Mouse (Mus musculus): ENCODE measurements at regions not wholly inside any gene's neighbourhood (a gene's known extent, or its start where the extent isn't known, plus 50 kb on each side); places are given as distances from the start of the nearest gene placed in this dataset.

DNA sequence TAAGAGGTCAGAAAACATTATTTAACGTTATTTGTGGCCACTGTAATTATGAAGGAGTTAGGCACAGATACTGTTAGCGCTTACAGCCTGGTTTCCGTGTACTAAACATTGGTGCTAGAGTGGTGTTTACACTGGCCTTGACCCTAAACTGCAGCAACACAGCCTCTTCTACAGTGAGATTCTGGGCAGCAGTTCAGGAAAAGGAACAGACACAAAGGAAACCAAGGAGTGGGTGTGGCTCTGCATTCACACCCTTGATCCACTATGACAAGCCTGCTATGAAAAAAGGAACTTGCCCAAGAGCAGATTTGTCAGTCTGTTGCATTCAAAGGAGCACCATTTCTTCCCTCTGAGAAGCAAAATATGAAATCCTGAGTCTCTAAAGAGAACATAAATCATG, 356.7 kb downstream of the Bckdhb start:
- Histone ChIP-seq H3K4me1 (ENCODE audit: insufficient read depth, low read length) (no peaks in the 10 kb centered on the region), H3K9me3 (ENCODE audit: low read length) (no peaks in the 10 kb centered on the region), H3K4me2 (replicated peaks; ENCODE audit: low read depth, low read length) (no peak overlapping the region), H3K4me3 (ENCODE audit: low read length) (no peak overlapping the region), H3K36me3 (ENCODE audit: insufficient read depth, low read length) (no peaks in the 10 kb centered on the region), H3K9ac (replicated peaks; ENCODE audit: low read length) (no peak overlapping the region), H3K27me3 (ENCODE audit: insufficient read depth, low read length) (no peaks in the 10 kb centered on the region), H3K27ac (ENCODE audit: low read length) (no peak overlapping the region)
- WGBS: 52% methylated on average over 3 of the region's 3 CpGs
- ATAC-seq (ENCODE audit: low FRiP score, low TSS enrichment): no peak

DNA sequence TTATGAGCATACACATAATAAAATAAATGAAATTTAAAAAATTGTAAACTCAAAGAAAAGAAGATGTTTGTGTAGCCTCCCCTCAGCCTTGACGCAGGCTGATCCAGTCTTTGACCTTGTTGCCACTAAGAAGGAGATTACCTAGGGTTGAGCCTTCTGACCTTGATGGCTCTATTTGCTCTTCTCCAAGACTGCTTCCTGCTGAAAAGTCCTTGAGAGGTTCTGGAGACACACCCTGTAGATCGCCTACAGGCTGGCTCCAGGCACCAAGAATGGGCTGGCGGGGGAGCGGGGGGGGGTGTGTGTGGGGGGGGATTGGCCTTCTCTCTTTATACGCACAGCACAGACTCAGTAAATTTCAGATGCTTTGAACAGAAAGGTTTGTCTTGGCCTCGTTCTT, 358.4 kb downstream of the Bckdhb start:
- no peak for ATAC-seq (ENCODE audit: low FRiP score, low TSS enrichment)
- WGBS: 90% methylated on average over 5 of the region's 6 CpGs
- no peak overlapping the region for H3K9ac ChIP-seq (replicated peaks; ENCODE audit: low read length)

DNA sequence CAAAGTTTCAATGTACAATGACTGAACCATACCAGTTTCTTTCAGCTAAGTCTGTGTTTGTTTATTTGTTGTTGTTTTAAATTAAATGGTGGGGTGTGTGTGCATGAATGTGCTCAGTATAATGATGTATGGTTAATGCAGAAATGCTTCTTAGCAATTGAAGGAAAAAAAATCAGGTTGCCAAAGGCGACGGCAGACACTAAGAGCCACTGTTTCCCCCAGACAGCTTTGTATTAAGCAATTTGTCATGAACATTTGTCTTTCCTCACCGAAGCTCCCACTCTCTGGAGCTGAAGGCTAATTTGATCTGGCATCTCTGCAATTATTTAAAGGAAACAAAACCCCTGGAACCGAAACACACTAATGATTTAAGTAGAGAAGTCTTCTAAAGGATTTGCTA, 360.7 kb downstream of the Bckdhb start:
- Histone ChIP-seq H3K27ac (ENCODE audit: low read length) (no peak overlapping the region), H3K27me3 (ENCODE audit: insufficient read depth, low read length) (no peaks in the 10 kb centered on the region), H3K4me2 (replicated peaks; ENCODE audit: low read depth, low read length) (no peak overlapping the region), H3K9ac (replicated peaks; ENCODE audit: low read length) (no peak overlapping the region), H3K36me3 (ENCODE audit: insufficient read depth, low read length) (no peaks in the 10 kb centered on the region), H3K9me3 (ENCODE audit: low read length) (no peaks in the 10 kb centered on the region), H3K4me1 (ENCODE audit: insufficient read depth, low read length) (no peaks in the 10 kb centered on the region), H3K4me3 (ENCODE audit: low read length) (no peak overlapping the region)
- WGBS: 22% methylated on average over 4 of the region's 4 CpGs
- no peak for ATAC-seq (ENCODE audit: low FRiP score, low TSS enrichment)

More for the DNA sequence above, 358.4 kb downstream of the Bckdhb start:
- no peaks in the 10 kb centered on the region for H3K36me3 ChIP-seq (ENCODE audit: insufficient read depth, low read length)
- H3K27ac ChIP-seq (ENCODE audit: low read length): no peak overlapping the region
- H3K4me2 ChIP-seq (replicated peaks; ENCODE audit: low read depth, low read length): no peak overlapping the region
- H3K4me1 ChIP-seq (ENCODE audit: insufficient read depth, low read length): no peaks in the 10 kb centered on the region
- no peaks in the 10 kb centered on the region for H3K9me3 ChIP-seq (ENCODE audit: low read length)
- H3K4me3 ChIP-seq (ENCODE audit: low read length): no peak overlapping the region
- H3K27me3 ChIP-seq (ENCODE audit: insufficient read depth, low read length): no peaks in the 10 kb centered on the region

DNA sequence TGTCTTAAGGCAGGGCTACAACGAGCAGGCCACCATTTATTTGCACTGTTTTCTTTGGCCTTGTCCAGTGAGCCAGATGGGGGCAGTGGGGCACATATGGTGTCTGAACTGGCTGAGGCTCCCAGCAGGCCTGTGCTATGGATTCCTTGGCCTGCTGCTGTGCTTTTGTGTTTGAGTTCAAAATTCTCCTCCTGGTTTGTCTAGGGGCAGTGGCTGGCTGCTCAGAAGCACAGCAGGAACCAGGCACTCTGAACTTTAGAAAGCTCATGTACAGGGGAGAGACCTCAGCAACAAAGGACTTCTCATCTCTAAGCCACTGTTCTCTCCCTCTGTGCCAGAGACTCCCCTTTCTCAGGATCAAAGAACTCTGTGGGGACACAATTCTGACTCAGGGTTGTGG, 370.9 kb downstream of the Bckdhb start:
- Histone ChIP-seq H3K4me1 (ENCODE audit: insufficient read depth, low read length) (no peaks in the 10 kb centered on the region), H3K9ac (replicated peaks; ENCODE audit: low read length) (no peak overlapping the region), H3K4me2 (replicated peaks; ENCODE audit: low read depth, low read length) (no peak overlapping the region), H3K27me3 (ENCODE audit: insufficient read depth, low read length) (no peaks in the 10 kb centered on the region), H3K9me3 (ENCODE audit: low read length) (no peaks in the 10 kb centered on the region), H3K36me3 (ENCODE audit: insufficient read depth, low read length) (no peaks in the 10 kb centered on the region), H3K27ac (ENCODE audit: low read length) (no peak overlapping the region), H3K4me3 (ENCODE audit: low read length) (no peak overlapping the region)
- WGBS: 37% methylated on average over 1 of the region's 1 CpGs
- ATAC-seq (ENCODE audit: low FRiP score, low TSS enrichment): no peak

DNA sequence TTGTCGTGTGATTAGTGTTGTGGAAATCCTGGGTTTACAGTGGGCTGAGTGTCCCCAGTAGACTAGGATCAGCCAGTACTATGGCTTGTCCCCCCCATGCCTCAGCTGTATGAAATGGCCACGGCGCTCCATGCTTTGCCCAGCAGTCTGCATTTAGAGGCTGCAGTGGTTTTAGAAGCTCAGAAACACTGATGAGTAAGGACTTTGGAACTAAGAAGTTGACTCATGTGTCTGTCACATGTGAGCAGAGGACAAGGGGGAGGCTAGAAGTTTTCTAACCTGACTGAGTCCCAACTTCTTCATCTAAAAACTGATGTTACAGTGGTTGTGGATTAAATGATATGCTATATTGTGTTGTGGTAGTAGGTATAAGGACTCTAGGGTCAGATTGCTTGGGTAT, 371.5 kb downstream of the Bckdhb start:
- Histone ChIP-seq H3K9ac (replicated peaks; ENCODE audit: low read length) (no peak overlapping the region), H3K4me2 (replicated peaks; ENCODE audit: low read depth, low read length) (no peak overlapping the region), H3K9me3 (ENCODE audit: low read length) (no peaks in the 10 kb centered on the region), H3K36me3 (ENCODE audit: insufficient read depth, low read length) (no peaks in the 10 kb centered on the region), H3K4me1 (ENCODE audit: insufficient read depth, low read length) (no peaks in the 10 kb centered on the region), H3K4me3 (ENCODE audit: low read length) (no peak overlapping the region), H3K27ac (ENCODE audit: low read length) (no peak overlapping the region), H3K27me3 (ENCODE audit: insufficient read depth, low read length) (no peaks in the 10 kb centered on the region)
- 84% methylated on average over 3 of the region's 3 CpGs for WGBS
- no peak for ATAC-seq (ENCODE audit: low FRiP score, low TSS enrichment)

DNA sequence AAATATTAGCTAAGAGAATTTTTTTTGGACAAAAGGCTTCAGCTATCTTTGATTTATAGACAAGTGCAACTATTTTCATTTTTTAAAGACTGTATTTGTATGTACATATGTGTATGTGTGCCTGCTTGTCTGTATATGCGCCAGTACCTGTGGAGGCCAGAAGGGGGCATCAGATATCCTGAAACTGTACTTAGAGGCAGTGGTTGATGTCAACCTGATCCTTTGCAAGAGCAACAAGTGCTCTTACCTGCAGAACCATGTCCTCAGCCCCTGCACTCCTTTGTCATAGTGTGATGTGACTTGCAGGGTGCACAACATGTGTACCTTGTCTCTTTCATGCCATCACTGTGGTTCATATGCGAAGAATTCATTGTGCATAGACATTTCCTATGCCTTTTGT, 379.5 kb downstream of the Bckdhb start:
- Histone ChIP-seq H3K27ac (ENCODE audit: low read length) (no peak overlapping the region), H3K9ac (replicated peaks; ENCODE audit: low read length) (no peak overlapping the region), H3K36me3 (ENCODE audit: insufficient read depth, low read length) (no peaks in the 10 kb centered on the region), H3K4me1 (ENCODE audit: insufficient read depth, low read length) (no peaks in the 10 kb centered on the region), H3K9me3 (ENCODE audit: low read length) (no peaks in the 10 kb centered on the region; the same call in 1 of the 2 replicates), H3K4me2 (replicated peaks; ENCODE audit: low read depth, low read length) (no peak overlapping the region), H3K27me3 (ENCODE audit: insufficient read depth, low read length) (no peaks in the 10 kb centered on the region), H3K4me3 (ENCODE audit: low read length) (no peak overlapping the region)
- 94% methylated on average over 2 of the region's 2 CpGs for WGBS
- ATAC-seq (ENCODE audit: low FRiP score, low TSS enrichment): no peak

DNA sequence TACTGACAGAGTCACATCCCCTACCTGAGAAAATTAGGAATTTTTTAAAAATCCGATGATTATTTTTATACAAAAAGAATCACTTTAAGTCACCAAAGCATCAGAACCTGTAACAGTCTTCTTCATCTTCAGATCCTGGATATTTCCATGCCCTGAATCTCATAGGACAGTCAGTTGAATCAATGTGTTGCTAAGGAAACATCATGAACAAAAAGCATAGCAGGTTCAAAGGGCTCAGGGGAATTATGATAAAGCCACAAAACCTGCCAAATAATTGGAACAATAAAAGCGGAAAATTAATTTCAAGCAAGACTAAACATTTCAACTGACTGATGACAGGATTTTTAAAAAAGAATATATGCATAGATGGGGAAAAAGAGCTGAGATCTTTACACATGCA, 393.9 kb downstream of the Bckdhb start:
- Histone ChIP-seq H3K36me3 (ENCODE audit: insufficient read depth, low read length) (no peaks in the 10 kb centered on the region), H3K4me1 (ENCODE audit: insufficient read depth, low read length) (no peaks in the 10 kb centered on the region), H3K4me3 (ENCODE audit: low read length) (no peak overlapping the region), H3K27ac (ENCODE audit: low read length) (no peak overlapping the region), H3K27me3 (ENCODE audit: insufficient read depth, low read length) (no peaks in the 10 kb centered on the region), H3K4me2 (replicated peaks; ENCODE audit: low read depth, low read length) (no peak overlapping the region), H3K9me3 (ENCODE audit: low read length) (no peaks in the 10 kb centered on the region), H3K9ac (replicated peaks; ENCODE audit: low read length) (no peak overlapping the region)
- 88% methylated on average over 2 of the region's 2 CpGs for WGBS
- ATAC-seq (ENCODE audit: low FRiP score, low TSS enrichment): no peak

DNA sequence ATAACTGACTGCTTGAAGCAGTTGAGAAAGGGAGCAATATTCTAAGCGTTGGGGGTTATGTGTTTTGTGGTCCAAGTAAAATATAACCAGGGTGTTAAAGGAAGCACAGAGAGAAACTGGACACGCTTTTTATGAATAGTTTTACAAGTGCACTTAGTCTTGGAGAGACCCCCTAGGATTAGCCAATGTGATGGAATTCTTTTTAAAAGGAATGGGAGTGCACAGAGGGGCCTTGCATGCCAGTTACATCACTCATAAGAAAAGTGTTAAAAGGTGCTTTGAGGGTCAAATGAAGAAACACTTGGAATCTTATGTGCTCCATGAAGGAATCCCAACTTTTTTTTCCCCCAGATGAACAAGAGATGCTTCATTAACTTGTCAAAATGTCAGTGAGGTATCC, 394.4 kb downstream of the Bckdhb start:
- no peaks in the 10 kb centered on the region for H3K4me1 ChIP-seq (ENCODE audit: insufficient read depth, low read length)
- no peak for ATAC-seq (ENCODE audit: low FRiP score, low TSS enrichment)
- no peak overlapping the region for H3K4me2 ChIP-seq (replicated peaks; ENCODE audit: low read depth, low read length)
- H3K27ac ChIP-seq (ENCODE audit: low read length): no peak overlapping the region
- H3K9ac ChIP-seq (replicated peaks; ENCODE audit: low read length): no peak overlapping the region
- H3K36me3 ChIP-seq (ENCODE audit: insufficient read depth, low read length): no peaks in the 10 kb centered on the region
- H3K27me3 ChIP-seq (ENCODE audit: insufficient read depth, low read length): no peaks in the 10 kb centered on the region
- H3K9me3 ChIP-seq (ENCODE audit: low read length): no peaks in the 10 kb centered on the region
- 57% methylated on average over 2 of the region's 2 CpGs for WGBS
- H3K4me3 ChIP-seq (ENCODE audit: low read length): no peak overlapping the region

DNA sequence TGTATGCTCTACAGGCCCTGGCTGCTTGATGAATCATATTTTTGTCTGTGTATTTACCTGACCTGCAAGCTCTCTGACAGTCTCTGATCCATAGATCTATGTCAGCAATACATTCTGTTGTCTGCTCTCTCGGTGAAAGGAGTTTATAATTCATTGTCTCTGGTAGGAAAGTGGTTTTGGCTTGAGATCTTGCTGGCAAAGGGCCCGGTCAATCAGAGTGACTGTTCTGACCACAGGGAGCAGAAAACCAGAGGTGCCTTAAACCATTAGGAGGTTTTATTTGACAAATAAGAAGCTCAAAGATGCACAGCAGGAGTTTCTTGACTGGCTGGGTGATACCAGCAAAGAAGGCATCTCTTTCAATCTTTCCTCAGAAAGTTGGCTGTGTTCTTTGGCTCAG, 398.2 kb downstream of the Bckdhb start:
- H3K9ac ChIP-seq (replicated peaks; ENCODE audit: low read length): no peak overlapping the region
- no peak overlapping the region for H3K27ac ChIP-seq (ENCODE audit: low read length)
- H3K27me3 ChIP-seq (ENCODE audit: insufficient read depth, low read length): no peaks in the 10 kb centered on the region
- no peaks in the 10 kb centered on the region for H3K36me3 ChIP-seq (ENCODE audit: insufficient read depth, low read length)
- no peak overlapping the region for H3K4me3 ChIP-seq (ENCODE audit: low read length)
- H3K9me3 ChIP-seq (ENCODE audit: low read length): no peaks in the 10 kb centered on the region
- H3K4me1 ChIP-seq (ENCODE audit: insufficient read depth, low read length): no peaks in the 10 kb centered on the region
- no peak overlapping the region for H3K4me2 ChIP-seq (replicated peaks; ENCODE audit: low read depth, low read length)
- WGBS: 51% methylated on average over 2 of the region's 2 CpGs
- no peak for ATAC-seq (ENCODE audit: low FRiP score, low TSS enrichment)

DNA sequence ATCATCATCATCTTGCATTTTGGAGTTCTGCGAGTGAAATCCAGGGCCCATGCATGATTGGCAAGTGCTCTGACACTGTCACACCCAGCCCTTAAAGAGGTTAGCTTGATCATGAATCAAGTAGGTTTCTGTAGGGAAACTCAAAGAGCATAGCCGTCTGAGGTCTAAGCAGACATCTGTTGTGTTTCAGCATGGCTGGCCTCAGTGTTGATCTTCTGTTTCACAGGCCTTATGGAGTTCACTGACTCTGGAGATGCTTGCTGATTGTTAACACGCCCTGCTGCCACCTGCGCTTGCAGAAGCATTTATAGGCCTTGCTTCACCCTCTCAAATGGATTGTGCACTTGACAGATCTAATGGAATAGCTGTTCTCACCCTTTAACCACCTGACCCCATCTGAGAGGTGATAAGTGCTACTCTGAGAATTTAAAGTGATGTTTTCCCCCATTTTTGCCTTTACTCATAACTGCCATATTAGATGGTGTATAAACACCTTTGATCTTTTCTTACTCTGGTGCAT, 406.2 kb downstream of the Bckdhb start:
- H3K4me1 ChIP-seq (ENCODE audit: insufficient read depth, low read length): no peaks in the 10 kb centered on the region
- no peaks in the 10 kb centered on the region for H3K36me3 ChIP-seq (ENCODE audit: insufficient read depth, low read length)
- H3K9ac ChIP-seq (replicated peaks; ENCODE audit: low read length): no peak overlapping the region
- WGBS: 49% methylated on average over 4 of the region's 4 CpGs
- ATAC-seq (ENCODE audit: low FRiP score, low TSS enrichment): no peak
- no peak overlapping the region for H3K27ac ChIP-seq (ENCODE audit: low read length)
- H3K27me3 ChIP-seq (ENCODE audit: insufficient read depth, low read length): no peaks in the 10 kb centered on the region
- H3K4me3 ChIP-seq (ENCODE audit: low read length): no peak overlapping the region
- H3K4me2 ChIP-seq (replicated peaks; ENCODE audit: low read depth, low read length): no peak overlapping the region
- no peaks in the 10 kb centered on the region for H3K9me3 ChIP-seq (ENCODE audit: low read length)
